Mouse (Mus musculus) CD4-positive, CD25-positive, alpha-beta regulatory T cell, adult 4 months (primary cell): Measurements from ENCODE around the gene Gm49601. TPM values are rescaled to one million over a fixed set of nuclear protein-coding genes. Genes with fewer than 3 reads are reported as not detected.

Experiments used
- ATAC-seq: one replicate; pipeline ENCODE4 v1.8.0; 2017
- polyA plus RNA-seq, 2 experiments: library from polyadenylated mRNA; unstranded; fragments of 100-300 nt; shearing (Covaris generic); gene quantifications; one replicate each; pipeline ENCODE4 v1.2.1; 2017

Gene Gm49601
- polyA plus RNA-seq, 2 experiments from 2014 or later: not detected

GRCm38 (mm10) chr16:18605705-18606104, 20.5 kb downstream of the Gm49601 start:
- no peak for ATAC-seq

GRCm38 (mm10) chr16:18604267-18604701, 21.9 kb downstream of the Gm49601 start:
- no peak for ATAC-seq

GRCm38 (mm10) chr16:18601447-18601846, 24.8 kb downstream of the Gm49601 start:
- ATAC-seq: no peak

- ATAC-seq: no peak
Observed at GRCm38 (mm10) chr16:18598006-18598405, 28.2 kb downstream of the Gm49601 start.

GRCm38 (mm10) chr16:18596255-18596654, 30.0 kb downstream of the Gm49601 start:
- ATAC-seq: no peak

GRCm38 (mm10) chr16:18593930-18594329, 32.3 kb downstream of the Gm49601 start:
- no peak for ATAC-seq

GRCm38 (mm10) chr16:18591047-18592018, 34.9 kb downstream of the Gm49601 start:
- ATAC-seq: no peak

GRCm38 (mm10) chr16:18589804-18590790, 36.1 kb downstream of the Gm49601 start, which contains the start of gene Tbx1:
Tbx1 (minus strand) TSS chr16:18590671.
- ATAC-seq: peak; percentile 80

- no peak for ATAC-seq
Observed at GRCm38 (mm10) chr16:18589080-18589621, 37.1 kb downstream of the Gm49601 start.

GRCm38 (mm10) chr16:18588738-18589055, 37.5 kb downstream of the Gm49601 start:
- ATAC-seq: no peak

- ATAC-seq: no peak
Observed at GRCm38 (mm10) chr16:18587847-18588737, 38.1 kb downstream of the Gm49601 start.

GRCm38 (mm10) chr16:18586906-18587546, 39.2 kb downstream of the Gm49601 start:
- ATAC-seq: no peak

GRCm38 (mm10) chr16:18586076-18586905, 39.9 kb downstream of the Gm49601 start:
- ATAC-seq: no peak

GRCm38 (mm10) chr16:18585676-18586075, 40.6 kb downstream of the Gm49601 start:
- no peak for ATAC-seq

GRCm38 (mm10) chr16:18584901-18585510, 41.2 kb downstream of the Gm49601 start:
- ATAC-seq: no peak

GRCm38 (mm10) chr16:18583673-18584357, 42.4 kb downstream of the Gm49601 start:
- ATAC-seq: no peak

- ATAC-seq: no peak
Observed at GRCm38 (mm10) chr16:18583169-18583568, 43.1 kb downstream of the Gm49601 start.

GRCm38 (mm10) chr16:18582426-18583148, 43.6 kb downstream of the Gm49601 start:
- no peak for ATAC-seq
